Mouse (Mus musculus): Measurements from ENCODE around the gene Greb1. TPM values are rescaled to one million over a fixed set of nuclear protein-coding genes. Genes with fewer than 3 reads are reported as not detected.

Gene Greb1
- polyA plus RNA-seq, 1 experiment from 2014 or later = 4.3 TPM

GRCm38 (mm10) chr12:16828505-16828904 is 27.8 kb upstream of the Greb1 start:
- H3K4me3 ChIP-seq (replicated peaks) = no peak overlapping the region
- peak; percentile 52; the same call in 1 of the 2 replicates for ATAC-seq (replicated peaks; ENCODE audit: low FRiP score)

GRCm38 (mm10) chr12:16823701-16824100 is 23.0 kb upstream of the Greb1 start:
- H3K4me3 ChIP-seq (replicated peaks) = no peak overlapping the region
- 94% methylated on average over 1 of the region's 1 CpGs for WGBS
- no peak overlapping the region for H3K4me2 ChIP-seq
- H3K9me3 ChIP-seq (replicated peaks) = no peaks in the 10 kb centered on the region
- H3K27ac ChIP-seq = no peak overlapping the region
- peaks cover 95% of the 10 kb centered on the region for H3K36me3 ChIP-seq
- ATAC-seq (replicated peaks; ENCODE audit: low FRiP score) = no peak
- no peaks in the 10 kb centered on the region for H3K27me3 ChIP-seq
- no peaks in the 10 kb centered on the region for H3K4me1 ChIP-seq
- H3K9ac ChIP-seq = no peak overlapping the region

More at GRCm38 (mm10) chr12:16828505-16828904, 27.8 kb upstream of the Greb1 start:
- Histone ChIP-seq H3K9ac (no peak overlapping the region), H3K9me3 (replicated peaks) (no peaks in the 10 kb centered on the region), H3K27me3 (no peaks in the 10 kb centered on the region), H3K4me1 (no peaks in the 10 kb centered on the region), H3K4me2 (no peak overlapping the region), H3K36me3 (peaks cover 59% of the 10 kb centered on the region), H3K27ac (no peak overlapping the region)
- WGBS = 71% methylated on average over 6 of the region's 6 CpGs

GRCm38 (mm10) chr12:16822181-16822734 is 21.6 kb upstream of the Greb1 start:
- no peak overlapping the region for H3K27ac ChIP-seq
- H3K9me3 ChIP-seq (replicated peaks) = no peaks in the 10 kb centered on the region
- H3K27me3 ChIP-seq = no peaks in the 10 kb centered on the region
- H3K4me1 ChIP-seq = no peaks in the 10 kb centered on the region
- H3K36me3 ChIP-seq = peaks cover 92% of the 10 kb centered on the region
- 92% methylated on average over 10 of the region's 10 CpGs for WGBS
- H3K9ac ChIP-seq = no peak overlapping the region
- H3K4me3 ChIP-seq (replicated peaks) = no peak overlapping the region
- ATAC-seq (replicated peaks; ENCODE audit: low FRiP score) = no peak
- H3K4me2 ChIP-seq = no peak overlapping the region

GRCm38 (mm10) chr12:16820761-16821160 is 20.1 kb upstream of the Greb1 start:
- no peak overlapping the region for H3K9ac ChIP-seq
- ATAC-seq (replicated peaks; ENCODE audit: low FRiP score) = no peak
- no peaks in the 10 kb centered on the region for H3K27me3 ChIP-seq
- no peaks in the 10 kb centered on the region for H3K9me3 ChIP-seq (replicated peaks)
- no peak overlapping the region for H3K4me3 ChIP-seq (replicated peaks)
- no peak overlapping the region for H3K4me2 ChIP-seq
- H3K36me3 ChIP-seq = peaks cover 94% of the 10 kb centered on the region
- H3K4me1 ChIP-seq = no peaks in the 10 kb centered on the region
- H3K27ac ChIP-seq = no peak overlapping the region
- WGBS = 91% methylated on average over 7 of the region's 7 CpGs

GRCm38 (mm10) chr12:16818513-16818912 is 17.8 kb upstream of the Greb1 start:
- Histone ChIP-seq H3K4me1 (peaks cover 4% of the 10 kb centered on the region; the same call in 1 of the 2 replicates), H3K27ac (no peak overlapping the region), H3K9ac (no peak overlapping the region), H3K4me3 (replicated peaks) (no peak overlapping the region), H3K36me3 (peaks cover 76% of the 10 kb centered on the region), H3K9me3 (replicated peaks) (no peaks in the 10 kb centered on the region), H3K4me2 (no peak overlapping the region), H3K27me3 (no peaks in the 10 kb centered on the region)
- no peak for ATAC-seq (replicated peaks; ENCODE audit: low FRiP score)
- 53% methylated on average over 11 of the region's 11 CpGs for WGBS

- H3K4me3 ChIP-seq (replicated peaks) = no peak overlapping the region
- H3K36me3 ChIP-seq = peaks cover 63% of the 10 kb centered on the region
- 89% methylated on average over 4 of the region's 4 CpGs for WGBS
- H3K27ac ChIP-seq = no peak overlapping the region
- peaks cover 14% of the 10 kb centered on the region for H3K4me1 ChIP-seq
- no peaks in the 10 kb centered on the region for H3K27me3 ChIP-seq
- no peaks in the 10 kb centered on the region for H3K9me3 ChIP-seq (replicated peaks)
- H3K4me2 ChIP-seq = no peak overlapping the region
- H3K9ac ChIP-seq = no peak overlapping the region
- ATAC-seq (replicated peaks; ENCODE audit: low FRiP score) = no peak
Observed at GRCm38 (mm10) chr12:16817147-16817546, 16.5 kb upstream of the Greb1 start.

GRCm38 (mm10) chr12:16811477-16811876 is 10.8 kb upstream of the Greb1 start:
- H3K27me3 ChIP-seq = peaks cover 31% of the 10 kb centered on the region
- peak overlapping the region; percentile 94 for H3K4me2 ChIP-seq
- peak overlapping the region; percentile 67; the same call in 1 of the 2 replicates for H3K27ac ChIP-seq
- H3K4me1 ChIP-seq = peaks cover 26% of the 10 kb centered on the region
- H3K36me3 ChIP-seq = peaks cover 10% of the 10 kb centered on the region
- H3K4me3 ChIP-seq (replicated peaks) = peak overlapping the region; percentile 88
- H3K9me3 ChIP-seq (replicated peaks) = no peaks in the 10 kb centered on the region
- peak; percentile 16; the same call in 1 of the 2 replicates for ATAC-seq (replicated peaks; ENCODE audit: low FRiP score)
- WGBS = 2% methylated on average over 15 of the region's 15 CpGs
- peak overlapping the region; percentile 93 for H3K9ac ChIP-seq

GRCm38 (mm10) chr12:16810525-16811431 is 10.1 kb upstream of the Greb1 start, which contains the start of gene E2f6:
Gene E2f6, plus strand, starts transcription at chr12:16810963.
- peak; percentile 81 for ATAC-seq (replicated peaks; ENCODE audit: low FRiP score)
- Histone ChIP-seq H3K4me3 (replicated peaks) (peak within 1 kb of the TSS; percentile 88), H3K36me3 (peaks cover 5% of the 10 kb centered on the region; the same call in 1 of the 2 replicates), H3K9me3 (replicated peaks) (no peaks in the 10 kb centered on the region), H3K4me2 (peak within 1 kb of the TSS; percentile 94), H3K4me1 (peaks cover 26% of the 10 kb centered on the region), H3K27ac (peak within 1 kb of the TSS; percentile 67), H3K27me3 (peaks cover 38% of the 10 kb centered on the region), H3K9ac (peak within 1 kb of the TSS; percentile 93)
- 6% methylated on average over 81 of the region's 81 CpGs for WGBS

- no peak for ATAC-seq (replicated peaks; ENCODE audit: low FRiP score)
- WGBS = 34% methylated on average over 3 of the region's 3 CpGs
Observed at GRCm38 (mm10) chr12:16808045-16808444, 7.4 kb upstream of the Greb1 start.

GRCm38 (mm10) chr12:16805511-16805910 is 4.8 kb upstream of the Greb1 start:
- peaks cover 32% of the 10 kb centered on the region for H3K4me1 ChIP-seq
- 4% methylated on average over 5 of the region's 5 CpGs for WGBS
- H3K9ac ChIP-seq = no peak overlapping the region
- H3K4me3 ChIP-seq (replicated peaks) = no peak overlapping the region
- 0 out of 2 replicates have a peak, but pooled peaks have one; percentile 37 for ATAC-seq (replicated peaks; ENCODE audit: low FRiP score)
- H3K27me3 ChIP-seq = peaks cover 52% of the 10 kb centered on the region
- no peak overlapping the region for H3K27ac ChIP-seq
- no peaks in the 10 kb centered on the region for H3K9me3 ChIP-seq (replicated peaks)
- no peak overlapping the region for H3K4me2 ChIP-seq
- no peaks in the 10 kb centered on the region for H3K36me3 ChIP-seq

More at GRCm38 (mm10) chr12:16808045-16808444, 7.4 kb upstream of the Greb1 start:
- peaks cover 46% of the 10 kb centered on the region for H3K27me3 ChIP-seq
- H3K27ac ChIP-seq = no peak overlapping the region
- peaks cover 36% of the 10 kb centered on the region for H3K4me1 ChIP-seq
- H3K9ac ChIP-seq = no peak overlapping the region
- H3K4me3 ChIP-seq (replicated peaks) = no peak overlapping the region
- no peak overlapping the region for H3K4me2 ChIP-seq
- no peaks in the 10 kb centered on the region for H3K36me3 ChIP-seq
- no peaks in the 10 kb centered on the region for H3K9me3 ChIP-seq (replicated peaks)

- WGBS = 41% methylated on average over 5 of the region's 5 CpGs
- H3K4me1 ChIP-seq = peaks cover 44% of the 10 kb centered on the region
- H3K4me2 ChIP-seq = no peak overlapping the region
- no peaks in the 10 kb centered on the region for H3K9me3 ChIP-seq (replicated peaks)
- H3K27ac ChIP-seq = no peak overlapping the region
- no peak overlapping the region for H3K4me3 ChIP-seq (replicated peaks)
- no peaks in the 10 kb centered on the region for H3K36me3 ChIP-seq
- ATAC-seq (replicated peaks; ENCODE audit: low FRiP score) = no peak
- H3K27me3 ChIP-seq = peaks cover 40% of the 10 kb centered on the region
- H3K9ac ChIP-seq = no peak overlapping the region
Observed at GRCm38 (mm10) chr12:16803956-16804430, 3.3 kb upstream of the Greb1 start.

All from kidney, embryonic 15.5 days (tissue).